Mouse (Mus musculus) myocyte (in vitro differentiated cells): ENCODE data around the gene Plcl2.

ENCODE experiments used
- CEBPB ChIP-seq: IDR thresholded peaks from 2 replicates; pipeline ENCODE4 v1.6.1; 2011; ENCODE audit warnings: mild to moderate bottlenecking, moderate library complexity; ENCODE audit not compliant: poor library complexity, insufficient read depth, severe bottlenecking
- E2F4 ChIP-seq: IDR thresholded peaks from one replicate; pipeline ENCODE4 v1.6.1; 2011; ENCODE audit warnings: mild to moderate bottlenecking, control low read depth, moderate library complexity; ENCODE audit not compliant: insufficient read depth
- MAX ChIP-seq: IDR thresholded peaks from one replicate; pipeline ENCODE4 v1.6.1; 2011; ENCODE audit warnings: low read depth, mild to moderate bottlenecking, control low read depth
- MYOD1 ChIP-seq, 3 experiments: IDR thresholded peaks; one replicate each; pipeline ENCODE4 v1.6.1; 2011; ENCODE audit warnings: control low read depth in 2 of 3, low read depth in 2 of 3, mild to moderate bottlenecking in 2 of 3, moderate library complexity in 1 of 3; ENCODE audit not compliant: insufficient read length in 2 of 3, control insufficient read depth in 1 of 3
- MYOG ChIP-seq, 3 experiments: IDR thresholded peaks; one replicate each; pipeline ENCODE4 v1.6.1; 2011; ENCODE audit warnings: control low read depth in 2 of 3, low read depth in 2 of 3, mild to moderate bottlenecking in 2 of 3; ENCODE audit not compliant: insufficient read length in 2 of 3, control insufficient read depth in 1 of 3, insufficient read depth in 1 of 3
- POLR2A ChIP-seq: IDR thresholded peaks from one replicate; pipeline ENCODE4 v1.6.1; 2011; ENCODE audit warnings: low read depth, mild to moderate bottlenecking, control low read depth, moderate library complexity; ENCODE audit not compliant: insufficient read length
- REST ChIP-seq: IDR thresholded peaks from one replicate; pipeline ENCODE4 v1.6.1; 2011; ENCODE audit warnings: mild to moderate bottlenecking, control low read depth, moderate library complexity; ENCODE audit not compliant: insufficient read depth, insufficient read length
- USF1 ChIP-seq: IDR thresholded peaks from one replicate; pipeline ENCODE4 v1.6.1; 2011; ENCODE audit warnings: low read depth, mild to moderate bottlenecking, control low read depth, moderate library complexity

GRCm38 (mm10) chr17:50469543-50470431, 39.4 kb upstream of the Plcl2 start:
- no peak for TF ChIP-seq E2F4
- no peak for TF ChIP-seq USF1
- no peak for TF ChIP-seq MYOG (IDR thresholded peaks at IDR 0.05; ENCODE audit: control insufficient read depth in 1 of 3, insufficient read depth in 1 of 3, insufficient read length in 2 of 3, low read depth in 2 of 3)
- TF ChIP-seq POLR2A, result no peak
- TF ChIP-seq MYOD1 (IDR thresholded peaks at IDR 0.05; ENCODE audit: control insufficient read depth in 1 of 3, insufficient read length in 2 of 3, low read depth in 2 of 3), result no peak
- TF ChIP-seq MAX, result no peak
- TF ChIP-seq CEBPB, result no peak
- no peak for TF ChIP-seq REST
